Mouse (Mus musculus): ENCODE measurements around the gene Taar7a.

GRCm38 (mm10) chr10:23963444-23963843 lies 29.8 kb downstream of the Taar7a start:
- TF ChIP-seq CTCF (IDR thresholded peaks at IDR 0.05; ENCODE audit: low read depth) (no peak), EP300 (IDR thresholded peaks at IDR 0.05; ENCODE audit: low read depth) (no peak)
